Mouse (Mus musculus): ENCODE measurements around the gene Ccdc81. TPM values are rescaled to one million over a fixed set of nuclear protein-coding genes. Genes with fewer than 3 reads are reported as not detected.
A peak's percentile ranks its signal among the peaks of the same experiment; 100 is the strongest.

Gene Ccdc81
- total RNA-seq, 4 experiments from 2014 or later, result not detected

GRCm38 (mm10) chr7:89867221-89867620 lies 36.2 kb downstream of the Ccdc81 start:
- DNase-seq (ENCODE audit: low spot score), result no peak

GRCm38 (mm10) chr7:89864769-89865168 lies 38.7 kb downstream of the Ccdc81 start:
- no peak for DNase-seq (ENCODE audit: low spot score)

- DNase-seq (ENCODE audit: low spot score), result peak; percentile 25
Measured at GRCm38 (mm10) chr7:89856440-89857217, 46.8 kb downstream of the Ccdc81 start.

GRCm38 (mm10) chr7:89855196-89855595 lies 48.2 kb downstream of the Ccdc81 start:
- DNase-seq (ENCODE audit: low spot score), result no peak

- DNase-seq (ENCODE audit: low spot score), result no peak
Measured at GRCm38 (mm10) chr7:89853131-89853530, 50.3 kb downstream of the Ccdc81 start.

GRCm38 (mm10) chr7:89852158-89853095 lies 51.0 kb downstream of the Ccdc81 start:
- no peak for DNase-seq (ENCODE audit: low spot score)

GRCm38 (mm10) chr7:89850510-89850909 lies 52.9 kb downstream of the Ccdc81 start:
- peak; percentile 44 for DNase-seq (ENCODE audit: low spot score)

GRCm38 (mm10) chr7:89845669-89846068 lies 57.8 kb downstream of the Ccdc81 start:
- no peak for DNase-seq (ENCODE audit: low spot score)

GRCm38 (mm10) chr7:89843533-89843932 lies 59.9 kb downstream of the Ccdc81 start:
- no peak for DNase-seq (ENCODE audit: low spot score)

GRCm38 (mm10) chr7:89843121-89843520 lies 60.3 kb downstream of the Ccdc81 start:
- DNase-seq (ENCODE audit: low spot score), result no peak

- no peak for DNase-seq (ENCODE audit: low spot score)
Measured at GRCm38 (mm10) chr7:89842404-89842715, 61.1 kb downstream of the Ccdc81 start.

GRCm38 (mm10) chr7:89841670-89842403 lies 61.6 kb downstream of the Ccdc81 start:
- DNase-seq (ENCODE audit: low spot score), result peak; percentile 87

GRCm38 (mm10) chr7:89839721-89840120 lies 63.7 kb downstream of the Ccdc81 start:
- DNase-seq (ENCODE audit: low spot score), result no peak

- DNase-seq (ENCODE audit: low spot score), result peak; percentile 55
Measured at GRCm38 (mm10) chr7:89837841-89838240, 65.6 kb downstream of the Ccdc81 start.

GRCm38 (mm10) chr7:89836676-89837075 lies 66.8 kb downstream of the Ccdc81 start:
- no peak for DNase-seq (ENCODE audit: low spot score)

GRCm38 (mm10) chr7:89835566-89835965 lies 67.9 kb downstream of the Ccdc81 start:
- DNase-seq (ENCODE audit: low spot score), result no peak

GRCm38 (mm10) chr7:89833521-89833920 lies 69.9 kb downstream of the Ccdc81 start:
- DNase-seq (ENCODE audit: low spot score), result no peak

GRCm38 (mm10) chr7:89829201-89829600 lies 74.2 kb downstream of the Ccdc81 start:
- DNase-seq (ENCODE audit: low spot score), result no peak

- DNase-seq (ENCODE audit: low spot score), result no peak
Measured at GRCm38 (mm10) chr7:89828436-89829065, 74.9 kb downstream of the Ccdc81 start.
